Mouse (Mus musculus) hindbrain, embryonic 16.5 days (tissue): ENCODE results near the gene Elf2. TPM values are rescaled to one million over a fixed set of nuclear protein-coding genes. Genes with fewer than 3 reads are reported as not detected.
"Not testable (repeated sequence)": the region's sequence is repeated elsewhere in the genome, so short reads cannot be mapped to it uniquely, and the experiment has no call there.

ENCODE experiments used
- ATAC-seq: fragments of 200-750 bp; cut with Nextera tagmentation; 2 replicates; pipeline ENCODE4 v1.8.0; 2017; ENCODE audit warnings: moderate TSS enrichment, moderate library complexity
- H3K27ac ChIP-seq: fragments of 300-500 bp; sonication (generic); 2 replicates; pipeline ENCODE4 v1.5.1; 2014; ENCODE audit warnings: low read depth, mild to moderate bottlenecking, control low read depth, low read length, moderate library complexity
- H3K27me3 ChIP-seq: fragments of 300-500 bp; sonication (generic); replicated peaks from 2 replicates; pipeline ENCODE4 v1.6.1; 2014; ENCODE audit warnings: low read length; ENCODE audit not compliant: control insufficient read depth, insufficient read depth
- H3K36me3 ChIP-seq: fragments of 300-500 bp; sonication (generic); 2 replicates; pipeline ENCODE4 v1.6.1; 2014; ENCODE audit warnings: mild to moderate bottlenecking, low read length, moderate library complexity, mixed read lengths; ENCODE audit not compliant: control insufficient read depth, insufficient read depth
- H3K4me1 ChIP-seq: fragments of 300-500 bp; sonication (generic); 2 replicates; pipeline ENCODE4 v1.6.1; 2014; ENCODE audit warnings: low read depth, low read length; ENCODE audit not compliant: control insufficient read depth, insufficient read depth
- H3K4me2 ChIP-seq: fragments of 300-500 bp; sonication (generic); 2 replicates; pipeline ENCODE4 v1.6.1; 2014; ENCODE audit warnings: mild to moderate bottlenecking, low read length, control low read depth, moderate library complexity
- H3K4me3 ChIP-seq: fragments of 300-500 bp; sonication (generic); 2 replicates; pipeline ENCODE4 v1.5.1; 2014; ENCODE audit warnings: mild to moderate bottlenecking, low read length, control low read depth, moderate library complexity
- H3K9ac ChIP-seq: fragments of 300-500 bp; sonication (generic); 2 replicates; pipeline ENCODE4 v1.6.1; 2014; ENCODE audit warnings: low read depth, mild to moderate bottlenecking, control low read depth, low read length, moderate library complexity
- H3K9me3 ChIP-seq: fragments of 300-500 bp; sonication (generic); 2 replicates; pipeline ENCODE4 v1.6.1; 2014; ENCODE audit warnings: mild to moderate bottlenecking, low read length, moderate library complexity; ENCODE audit not compliant: control insufficient read depth
- WGBS: fragments of 180-500 bp; shearing (Covaris S2); extraction: QIAGEN DNeasy Blood & Tissue Kit; methylation state at CpG from one replicate; pipeline ENCODE4 v1.1.7; 2014; 5-methylcytosine and 5-hydroxymethylcytosine counted together
- polyA plus RNA-seq: library from polyadenylated mRNA; unstranded; fragments of >200 nt; fragmentation: Nextera tagmentation; extraction: Ambion mirVana; gene quantifications from 2 replicates; pipeline ENCODE4 v1.2.1, GENCODE M21; 2015

Gene Elf2
- polyA plus RNA-seq, 1 experiment from 2014 or later: 31.4 TPM

- Histone ChIP-seq H3K27ac (no peak overlapping the region), H3K4me2 (no peak overlapping the region), H3K4me3 (no peak overlapping the region), H3K27me3 (no peaks in the 10 kb centered on the region), H3K36me3 (no peaks in the 10 kb centered on the region), H3K9me3 (no peaks in the 10 kb centered on the region), H3K4me1 (peaks cover 3% of the 10 kb centered on the region; the same call in 1 of the 2 replicates), H3K9ac (no peak overlapping the region)
- ATAC-seq: no peak
- WGBS: 79% methylated on average over 3 of the region's 3 CpGs
These were observed 13.6 kb upstream of the Elf2 start for GRCm38 (mm10) chr3:51354034-51354427.

- Histone ChIP-seq H3K36me3 (no peaks in the 10 kb centered on the region), H3K9me3 (no peaks in the 10 kb centered on the region), H3K4me2 (no peak overlapping the region), H3K27ac (no peak overlapping the region), H3K9ac (no peak overlapping the region), H3K27me3 (no peaks in the 10 kb centered on the region), H3K4me3 (no peak overlapping the region), H3K4me1 (no peaks in the 10 kb centered on the region)
- 76% methylated on average over 4 of the region's 4 CpGs for WGBS
- no peak for ATAC-seq
These were observed 13.0 kb upstream of the Elf2 start for GRCm38 (mm10) chr3:51353325-51354033.

- Histone ChIP-seq H3K36me3 (no peaks in the 10 kb centered on the region), H3K9me3 (no peaks in the 10 kb centered on the region), H3K27me3 (no peaks in the 10 kb centered on the region), H3K9ac (no peak overlapping the region), H3K4me3 (no peak overlapping the region), H3K27ac (no peak overlapping the region), H3K4me1 (no peaks in the 10 kb centered on the region), H3K4me2 (no peak overlapping the region)
- WGBS: 28% methylated on average over 3 of the region's 3 CpGs
- no peak for ATAC-seq
These were observed 10.3 kb upstream of the Elf2 start for GRCm38 (mm10) chr3:51350806-51351205.

- Histone ChIP-seq H3K27me3 (no peaks in the 10 kb centered on the region), H3K36me3 (no peaks in the 10 kb centered on the region), H3K9ac (no peak overlapping the region), H3K4me3 (no peak overlapping the region), H3K4me1 (no peaks in the 10 kb centered on the region), H3K4me2 (no peak overlapping the region), H3K27ac (no peak overlapping the region), H3K9me3 (no peaks in the 10 kb centered on the region)
- WGBS: 50% methylated on average over 3 of the region's 3 CpGs
- ATAC-seq: no peak
These were observed 8.3 kb upstream of the Elf2 start for GRCm38 (mm10) chr3:51348646-51349238.

- H3K27me3 ChIP-seq, H3K9ac ChIP-seq, H3K36me3 ChIP-seq, H3K27ac ChIP-seq, H3K4me3 ChIP-seq, H3K4me1 ChIP-seq, H3K9me3 ChIP-seq, ATAC-seq, H3K4me2 ChIP-seq: not testable (repeated sequence)
- 94% methylated on average over 2 of the region's 2 CpGs for WGBS
These were observed 4.6 kb upstream of the Elf2 start for GRCm38 (mm10) chr3:51345017-51345416.

GRCm38 (mm10) chr3:51344182-51344581 is 3.7 kb upstream of the Elf2 start:
- 91% methylated on average over 6 of the region's 6 CpGs for whole genome bisulfite sequencing
- not testable (repeated sequence) for ATAC-seq, H3K9ac ChIP-seq

GRCm38 (mm10) chr3:51343260-51343659 is 2.8 kb upstream of the Elf2 start:
- Histone ChIP-seq H3K27ac (no peak overlapping the region), H3K4me3 (no peak overlapping the region), H3K36me3 (no peaks in the 10 kb centered on the region), H3K9me3 (no peaks in the 10 kb centered on the region), H3K4me2 (no peak overlapping the region), H3K4me1 (peaks cover 12% of the 10 kb centered on the region), H3K9ac (no peak overlapping the region), H3K27me3 (no peaks in the 10 kb centered on the region)
- no peak for ATAC-seq
- WGBS: 91% methylated on average over 4 of the region's 4 CpGs

More at GRCm38 (mm10) chr3:51344182-51344581, 3.7 kb upstream of the Elf2 start:
- H3K27me3 ChIP-seq, H3K4me2 ChIP-seq, H3K27ac ChIP-seq, H3K4me3 ChIP-seq, H3K36me3 ChIP-seq, H3K4me1 ChIP-seq, H3K9me3 ChIP-seq: not testable (repeated sequence)

- Histone ChIP-seq H3K9ac (peak overlapping the region; percentile 86), H3K4me1 (peaks cover 13% of the 10 kb centered on the region), H3K27ac (peak overlapping the region; percentile 95), H3K4me2 (peak overlapping the region; percentile 89), H3K36me3 (no peaks in the 10 kb centered on the region), H3K9me3 (no peaks in the 10 kb centered on the region), H3K27me3 (no peaks in the 10 kb centered on the region), H3K4me3 (peak overlapping the region; percentile 84)
- no peak for ATAC-seq
- WGBS: 6% methylated on average over 9 of the region's 9 CpGs
These were observed 1.7 kb upstream of the Elf2 start for GRCm38 (mm10) chr3:51342152-51342551.

- peak overlapping the region; percentile 84 for H3K4me3 ChIP-seq
- WGBS: under 1% methylated on average over 81 of the region's 86 CpGs
- peaks cover 13% of the 10 kb centered on the region for H3K4me1 ChIP-seq
- peak overlapping the region; percentile 95 for H3K27ac ChIP-seq
- H3K36me3 ChIP-seq: no peaks in the 10 kb centered on the region
- H3K9ac ChIP-seq: peak overlapping the region; percentile 86
- no peaks in the 10 kb centered on the region for H3K27me3 ChIP-seq
- ATAC-seq: peak; percentile 74
- H3K4me2 ChIP-seq: peak overlapping the region; percentile 89
- no peaks in the 10 kb centered on the region for H3K9me3 ChIP-seq
These were observed 1.0 kb upstream of the Elf2 start for GRCm38 (mm10) chr3:51341268-51342081.
